Mouse (Mus musculus): ENCODE data around the gene Armcx5. TPM values are rescaled to one million over a fixed set of nuclear protein-coding genes. Genes with fewer than 3 reads are reported as not detected.

The Armcx5 gene
- polyA plus RNA-seq (2014; fragmentation: Nextera tagmentation; extraction: Ambion mirVana), result 7.2 and 9.9 TPM in 2 replicates

DNA sequence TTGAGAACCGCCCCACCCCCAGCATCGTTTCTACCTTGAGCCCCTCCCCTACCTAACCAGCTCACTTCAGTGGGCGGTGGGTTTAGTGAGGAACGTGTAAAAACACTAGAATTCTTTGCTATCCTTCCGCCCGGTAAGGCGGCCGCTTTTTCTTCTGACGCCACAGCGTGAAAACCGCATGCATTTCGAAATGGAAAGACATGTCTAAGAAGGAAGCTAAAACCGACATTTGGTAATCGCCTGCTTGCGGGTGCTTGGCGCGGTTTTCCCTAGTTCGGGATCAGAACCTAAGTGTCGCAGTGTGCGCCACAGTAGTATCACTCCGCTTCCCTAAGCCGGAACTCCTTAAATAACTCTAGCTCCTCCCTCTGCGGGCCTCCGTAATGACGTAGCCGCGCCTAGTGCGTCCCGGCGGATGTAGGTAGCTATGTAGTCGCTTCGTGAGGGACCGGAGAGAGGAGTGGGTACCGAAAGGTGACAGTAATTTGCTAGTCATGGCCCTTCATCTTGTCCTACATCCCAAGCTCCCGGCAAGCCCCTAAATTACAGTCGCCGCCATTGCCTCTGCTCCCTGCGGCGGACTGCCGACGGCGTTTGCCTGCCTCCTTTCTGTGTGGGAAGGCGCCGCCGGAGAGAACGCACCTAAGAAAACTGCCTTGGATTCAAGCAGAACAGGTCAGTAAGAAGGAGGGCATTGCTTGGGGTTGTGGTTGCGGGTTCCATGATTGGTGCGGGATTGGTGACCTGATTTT is at the start of gene Armcx5, which contains the start of gene Gprasp1:
Gene Armcx5, plus strand, starts transcription at position 430 of the 752 bp plus-strand sequence.
Gene Gprasp1, plus strand, starts transcription at position 430 of the 752 bp plus-strand sequence.
- no peaks in the 10 kb centered on the region for H3K9me3 ChIP-seq (ENCODE audit: control insufficient read depth, low read length)
- peak within 1 kb of the TSS; percentile 67 to 76 for H3K4me3 ChIP-seq (ENCODE audit: control insufficient read depth in 1 of 2, insufficient read depth in 1 of 2, low read depth in 1 of 2, low read length in 2 of 2)
- H3K4me2 ChIP-seq (ENCODE audit: low read length), result peak within 1 kb of the TSS; percentile 65
- H3K36me3 ChIP-seq (ENCODE audit: control insufficient read depth, insufficient read depth, low read length), result peaks cover 20% of the 10 kb centered on the region; the same call in 1 of the 2 replicates
- peak; percentile 83 for ATAC-seq (ENCODE audit: insufficient number of reproducible peaks, insufficient read depth, low FRiP score, low read depth)
- WGBS, result 14% methylated on average over 48 of the region's 48 CpGs
- peak within 1 kb of the TSS; percentile 80 for H3K9ac ChIP-seq (ENCODE audit: low read length)
- peak within 1 kb of the TSS; percentile 81 to 95 for H3K27ac ChIP-seq (replicated peaks in 1 of 2; ENCODE audit: control insufficient read depth in 1 of 2, insufficient read depth in 1 of 2, low read depth in 2 of 2, low read length in 2 of 2)
- no peaks in the 10 kb centered on the region for H3K4me1 ChIP-seq (ENCODE audit: control insufficient read depth in 2 of 2, insufficient read depth in 2 of 2, low read length in 2 of 2)
- H3K27me3 ChIP-seq (ENCODE audit: control insufficient read depth, insufficient read depth, low read length), result no peaks in the 10 kb centered on the region

GRCm38 (mm10) chrX:135693633-135694032 is 48.9 kb upstream of the Armcx5 start, which contains the start of gene Tcp11x2:
Gene Tcp11x2, minus strand, starts transcription at chrX:135693790.
- Histone ChIP-seq H3K4me3 (ENCODE audit: control insufficient read depth in 1 of 2, insufficient read depth in 1 of 2, low read depth in 1 of 2, low read length in 2 of 2) (no peak within 1 kb of the TSS), H3K4me1 (ENCODE audit: control insufficient read depth in 2 of 2, insufficient read depth in 2 of 2, low read length in 2 of 2) (no peaks in the 10 kb centered on the region), H3K9ac (ENCODE audit: low read length) (no peak within 1 kb of the TSS), H3K4me2 (ENCODE audit: low read length) (no peak within 1 kb of the TSS), H3K27ac (replicated peaks in 1 of 2; ENCODE audit: control insufficient read depth in 1 of 2, insufficient read depth in 1 of 2, low read depth in 2 of 2, low read length in 2 of 2) (no peak within 1 kb of the TSS), H3K9me3 (ENCODE audit: control insufficient read depth, low read length) (no peaks in the 10 kb centered on the region), H3K27me3 (ENCODE audit: control insufficient read depth, insufficient read depth, low read length) (no peaks in the 10 kb centered on the region), H3K36me3 (ENCODE audit: control insufficient read depth, insufficient read depth, low read length) (no peaks in the 10 kb centered on the region)
- 58% methylated on average over 1 of the region's 1 CpGs for WGBS
- no peak for ATAC-seq (ENCODE audit: insufficient number of reproducible peaks, insufficient read depth, low FRiP score, low read depth)

GRCm38 (mm10) chrX:135703111-135703510 is 39.4 kb upstream of the Armcx5 start:
- Histone ChIP-seq H3K9ac (ENCODE audit: low read length) (no peak overlapping the region), H3K4me2 (ENCODE audit: low read length) (no peak overlapping the region), H3K36me3 (ENCODE audit: control insufficient read depth, insufficient read depth, low read length) (no peaks in the 10 kb centered on the region), H3K9me3 (ENCODE audit: control insufficient read depth, low read length) (no peaks in the 10 kb centered on the region), H3K4me1 (ENCODE audit: control insufficient read depth in 2 of 2, insufficient read depth in 2 of 2, low read length in 2 of 2) (no peaks in the 10 kb centered on the region), H3K27ac (replicated peaks in 1 of 2; ENCODE audit: control insufficient read depth in 1 of 2, insufficient read depth in 1 of 2, low read depth in 2 of 2, low read length in 2 of 2) (no peak overlapping the region), H3K4me3 (ENCODE audit: control insufficient read depth in 1 of 2, insufficient read depth in 1 of 2, low read depth in 1 of 2, low read length in 2 of 2) (no peak overlapping the region), H3K27me3 (ENCODE audit: control insufficient read depth, insufficient read depth, low read length) (no peaks in the 10 kb centered on the region)
- ATAC-seq (ENCODE audit: insufficient number of reproducible peaks, insufficient read depth, low FRiP score, low read depth), result no peak
- 78% methylated on average over 1 of the region's 1 CpGs for WGBS

GRCm38 (mm10) chrX:135704349-135704748 is 38.2 kb upstream of the Armcx5 start:
- Histone ChIP-seq H3K4me1 (ENCODE audit: control insufficient read depth in 2 of 2, insufficient read depth in 2 of 2, low read length in 2 of 2) (no peaks in the 10 kb centered on the region), H3K9me3 (ENCODE audit: control insufficient read depth, low read length) (no peaks in the 10 kb centered on the region), H3K4me2 (ENCODE audit: low read length) (no peak overlapping the region), H3K36me3 (ENCODE audit: control insufficient read depth, insufficient read depth, low read length) (no peaks in the 10 kb centered on the region), H3K4me3 (ENCODE audit: control insufficient read depth in 1 of 2, insufficient read depth in 1 of 2, low read depth in 1 of 2, low read length in 2 of 2) (no peak overlapping the region), H3K9ac (ENCODE audit: low read length) (no peak overlapping the region), H3K27ac (replicated peaks in 1 of 2; ENCODE audit: control insufficient read depth in 1 of 2, insufficient read depth in 1 of 2, low read depth in 2 of 2, low read length in 2 of 2) (no peak overlapping the region), H3K27me3 (ENCODE audit: control insufficient read depth, insufficient read depth, low read length) (no peaks in the 10 kb centered on the region)
- no peak for ATAC-seq (ENCODE audit: insufficient number of reproducible peaks, insufficient read depth, low FRiP score, low read depth)
- WGBS, result 20% methylated on average over 2 of the region's 2 CpGs

- WGBS, result 43% methylated on average over 2 of the region's 2 CpGs
- no peaks in the 10 kb centered on the region for H3K9me3 ChIP-seq (ENCODE audit: control insufficient read depth, low read length)
- H3K27ac ChIP-seq (replicated peaks in 1 of 2; ENCODE audit: control insufficient read depth in 1 of 2, insufficient read depth in 1 of 2, low read depth in 2 of 2, low read length in 2 of 2), result peak overlapping the region; percentile 54 to 70; a peak in 3 of 4 replicates
- peak overlapping the region; percentile 30; the same call in 1 of the 2 replicates for H3K4me2 ChIP-seq (ENCODE audit: low read length)
- no peak overlapping the region for H3K4me3 ChIP-seq (ENCODE audit: control insufficient read depth in 1 of 2, insufficient read depth in 1 of 2, low read depth in 1 of 2, low read length in 2 of 2)
- no peaks in the 10 kb centered on the region for H3K4me1 ChIP-seq (ENCODE audit: control insufficient read depth in 2 of 2, insufficient read depth in 2 of 2, low read length in 2 of 2)
- no peaks in the 10 kb centered on the region for H3K36me3 ChIP-seq (ENCODE audit: control insufficient read depth, insufficient read depth, low read length)
- no peak overlapping the region for H3K9ac ChIP-seq (ENCODE audit: low read length)
- ATAC-seq (ENCODE audit: insufficient number of reproducible peaks, insufficient read depth, low FRiP score, low read depth), result no peak
- no peaks in the 10 kb centered on the region for H3K27me3 ChIP-seq (ENCODE audit: control insufficient read depth, insufficient read depth, low read length)
These were observed 29.7 kb upstream of the Armcx5 start for GRCm38 (mm10) chrX:135712845-135713244.

DNA sequence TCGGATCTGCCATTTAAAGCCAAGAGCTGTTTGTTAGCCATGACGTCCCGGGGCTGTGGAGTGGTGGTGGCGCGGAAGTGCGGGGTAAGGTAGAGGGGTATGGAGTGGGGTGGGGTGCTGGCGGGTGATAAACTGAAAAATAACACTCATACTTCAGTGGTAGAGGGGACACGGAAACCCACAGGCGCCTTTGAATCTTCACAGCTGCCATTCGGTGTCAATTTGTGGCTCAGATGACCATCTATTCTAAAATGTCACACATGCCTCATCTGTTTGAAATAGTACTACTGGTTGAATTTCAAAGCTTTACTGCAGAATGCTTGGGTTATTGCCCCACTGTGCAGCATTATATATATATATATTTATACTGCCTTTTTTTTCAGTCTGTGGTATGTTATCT is 17.4 kb upstream of the Armcx5 start, which contains the start of gene Tmsb15a:
Gene Tmsb15a, minus strand, starts transcription at position 101 of the 400 bp plus-strand sequence.
- Histone ChIP-seq H3K4me1 (ENCODE audit: control insufficient read depth in 2 of 2, insufficient read depth in 2 of 2, low read length in 2 of 2) (no peaks in the 10 kb centered on the region), H3K4me3 (ENCODE audit: control insufficient read depth in 1 of 2, insufficient read depth in 1 of 2, low read depth in 1 of 2, low read length in 2 of 2) (no peak within 1 kb of the TSS), H3K4me2 (ENCODE audit: low read length) (no peak within 1 kb of the TSS), H3K27ac (replicated peaks in 1 of 2; ENCODE audit: control insufficient read depth in 1 of 2, insufficient read depth in 1 of 2, low read depth in 2 of 2, low read length in 2 of 2) (no peak within 1 kb of the TSS), H3K36me3 (ENCODE audit: control insufficient read depth, insufficient read depth, low read length) (no peaks in the 10 kb centered on the region), H3K9ac (ENCODE audit: low read length) (no peak within 1 kb of the TSS), H3K27me3 (ENCODE audit: control insufficient read depth, insufficient read depth, low read length) (no peaks in the 10 kb centered on the region), H3K9me3 (ENCODE audit: control insufficient read depth, low read length) (no peaks in the 10 kb centered on the region)
- ATAC-seq (ENCODE audit: insufficient number of reproducible peaks, insufficient read depth, low FRiP score, low read depth), result no peak
- 83% methylated on average over 10 of the region's 10 CpGs for WGBS

DNA sequence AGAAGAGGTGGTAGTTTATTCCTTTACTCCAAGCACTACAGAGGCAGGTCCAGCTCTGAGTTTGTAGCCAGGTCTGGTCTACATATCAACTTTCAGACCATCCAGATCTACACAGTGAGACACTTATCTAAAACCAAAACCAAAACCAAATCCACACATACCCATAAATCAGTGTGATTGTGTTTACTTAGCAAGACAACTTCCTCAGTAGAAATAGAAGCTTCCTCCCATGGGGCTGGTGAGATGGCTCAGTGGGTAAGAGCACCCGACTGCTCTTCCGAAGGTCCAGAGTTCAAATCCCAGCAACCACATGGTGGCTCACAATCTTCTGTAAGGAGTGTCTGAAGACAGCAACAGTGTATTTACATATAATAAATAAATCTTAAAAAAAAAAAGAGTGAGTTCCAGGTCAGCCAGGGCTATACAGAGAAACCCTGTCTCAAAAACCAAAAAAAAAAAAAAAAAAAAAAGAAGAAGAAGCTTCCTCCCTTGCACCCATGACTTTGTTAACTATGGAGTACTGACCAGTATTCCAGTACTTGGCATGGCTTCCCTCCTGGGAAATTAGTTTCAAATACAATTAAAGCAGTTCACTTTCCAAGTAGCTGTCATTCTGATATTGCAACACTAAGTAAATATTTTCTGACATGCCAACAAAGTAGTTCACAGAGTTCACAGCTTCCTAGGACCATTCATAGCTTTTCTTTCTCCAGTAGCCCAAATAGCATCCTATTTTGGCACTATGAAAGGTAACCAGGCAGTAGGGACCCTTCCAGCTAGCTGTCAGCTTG is 3.6 kb upstream of the Armcx5 start:
- Histone ChIP-seq H3K27me3 (ENCODE audit: control insufficient read depth, insufficient read depth, low read length) (no peaks in the 10 kb centered on the region), H3K4me2 (ENCODE audit: low read length) (no peak overlapping the region), H3K9ac (ENCODE audit: low read length) (no peak overlapping the region), H3K4me1 (ENCODE audit: control insufficient read depth in 2 of 2, insufficient read depth in 2 of 2, low read length in 2 of 2) (no peaks in the 10 kb centered on the region), H3K36me3 (ENCODE audit: control insufficient read depth, insufficient read depth, low read length) (no peaks in the 10 kb centered on the region), H3K9me3 (ENCODE audit: control insufficient read depth, low read length) (no peaks in the 10 kb centered on the region), H3K27ac (replicated peaks in 1 of 2; ENCODE audit: control insufficient read depth in 1 of 2, insufficient read depth in 1 of 2, low read depth in 2 of 2, low read length in 2 of 2) (no peak overlapping the region), H3K4me3 (ENCODE audit: control insufficient read depth in 1 of 2, insufficient read depth in 1 of 2, low read depth in 1 of 2, low read length in 2 of 2) (no peak overlapping the region)
- ATAC-seq (ENCODE audit: insufficient number of reproducible peaks, insufficient read depth, low FRiP score, low read depth), result no peak
- WGBS, result 86% methylated on average over 2 of the region's 2 CpGs

All from heart, embryonic 14.5 days (tissue).